Mouse (Mus musculus) cerebellum, adult (tissue): ENCODE measurements around the gene Gm17949.

Source experiments
- ATAC-seq: cut with Nextera tagmentation; 2 replicates; pipeline ENCODE4 v1.9.2; 2017; ENCODE audit warnings: mild to moderate bottlenecking, moderate library complexity, mixed read lengths; ENCODE audit not compliant: insufficient number of reproducible peaks, low FRiP score, low TSS enrichment

Gene Gm17949

GRCm38 (mm10) chr17:56989467-56990114, 21.7 kb upstream of the Gm17949 start:
- ATAC-seq: peak; percentile 83

DNA sequence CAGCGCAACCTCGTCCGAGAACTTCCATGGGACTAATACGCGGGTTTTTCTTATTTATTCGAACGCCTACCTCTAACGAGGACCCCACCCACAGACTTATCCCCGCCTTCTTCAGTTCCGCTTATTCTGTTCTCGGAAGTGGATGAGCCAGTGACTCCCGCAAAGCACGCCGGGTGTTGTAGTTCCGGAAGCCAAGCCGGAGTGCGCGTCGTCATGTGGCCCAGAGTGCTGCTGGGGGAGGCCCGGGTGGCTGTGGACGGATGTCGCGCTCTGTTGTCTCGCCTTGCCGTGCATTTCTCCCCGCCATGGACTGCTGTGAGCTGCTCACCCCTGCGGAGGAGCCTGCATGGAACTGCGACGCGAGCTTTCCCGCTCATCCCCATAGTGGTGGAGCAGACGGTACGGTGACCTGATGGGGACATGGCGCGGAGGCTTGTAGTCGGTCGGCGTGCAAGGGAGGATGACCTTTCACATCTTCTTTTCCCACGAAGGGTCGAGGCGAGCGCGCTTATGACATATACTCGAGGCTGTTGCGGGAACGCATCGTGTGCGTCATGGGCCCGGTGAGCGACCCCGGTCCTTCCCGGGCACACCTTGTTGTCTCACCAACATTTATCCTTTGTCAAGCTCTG, 21.0 kb upstream of the Gm17949 start, which contains the start of gene Clpp:
Gene Clpp (plus strand): TSS at position 191 of the 632 bp plus-strand sequence.
- ATAC-seq: peak; percentile 97

- ATAC-seq: no peak
Observed at GRCm38 (mm10) chr17:56990966-56991365, 20.3 kb upstream of the Gm17949 start.

DNA sequence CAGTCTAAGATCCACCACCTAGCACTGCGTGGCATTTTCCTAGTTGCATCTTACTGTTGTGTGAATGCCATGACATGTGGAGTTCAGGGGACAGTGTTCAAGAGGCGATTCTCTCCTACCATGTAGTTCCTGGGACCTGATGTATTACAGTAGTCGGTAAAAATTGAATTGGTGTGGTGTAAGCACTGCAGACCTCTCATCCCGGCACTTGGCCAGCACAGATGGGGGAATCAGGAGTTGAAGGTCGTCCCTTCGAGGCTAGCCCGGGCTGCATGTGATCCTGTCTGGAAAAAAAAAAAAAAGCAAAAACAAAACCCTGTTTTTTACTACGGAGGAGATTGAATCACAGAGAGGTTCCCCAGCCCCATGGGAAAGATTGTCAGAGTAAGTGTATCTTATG, 16.2 kb upstream of the Gm17949 start:
- no peak for ATAC-seq

DNA sequence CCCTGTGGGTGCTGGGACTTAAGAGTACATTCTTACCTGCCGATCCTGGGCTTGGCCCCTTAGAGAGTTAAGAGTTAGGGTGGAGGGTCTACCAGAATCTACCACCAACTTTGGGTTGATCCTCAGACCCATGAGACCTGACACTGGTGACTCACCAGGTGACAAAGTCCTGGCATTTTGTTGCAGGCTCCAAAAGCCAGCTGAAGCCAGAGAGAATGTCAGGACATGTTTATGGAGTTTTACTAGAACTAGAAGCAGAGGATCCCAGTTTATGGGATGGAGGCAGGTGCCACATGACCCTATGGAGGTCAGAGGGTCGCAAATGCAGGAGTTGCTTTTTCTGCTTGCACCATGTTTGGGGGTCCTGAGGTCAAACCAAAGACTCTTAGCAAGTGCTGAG, 14.8 kb upstream of the Gm17949 start:
- no peak for ATAC-seq

- peak; percentile 97 for ATAC-seq
Observed at GRCm38 (mm10) chr17:56997029-56997667, 14.1 kb upstream of the Gm17949 start, which contains the start of gene Alkbh7. Gene Alkbh7 (plus strand): TSS chr17:56997339.

GRCm38 (mm10) chr17:56999414-56999813, 11.9 kb upstream of the Gm17949 start:
- ATAC-seq: no peak

DNA sequence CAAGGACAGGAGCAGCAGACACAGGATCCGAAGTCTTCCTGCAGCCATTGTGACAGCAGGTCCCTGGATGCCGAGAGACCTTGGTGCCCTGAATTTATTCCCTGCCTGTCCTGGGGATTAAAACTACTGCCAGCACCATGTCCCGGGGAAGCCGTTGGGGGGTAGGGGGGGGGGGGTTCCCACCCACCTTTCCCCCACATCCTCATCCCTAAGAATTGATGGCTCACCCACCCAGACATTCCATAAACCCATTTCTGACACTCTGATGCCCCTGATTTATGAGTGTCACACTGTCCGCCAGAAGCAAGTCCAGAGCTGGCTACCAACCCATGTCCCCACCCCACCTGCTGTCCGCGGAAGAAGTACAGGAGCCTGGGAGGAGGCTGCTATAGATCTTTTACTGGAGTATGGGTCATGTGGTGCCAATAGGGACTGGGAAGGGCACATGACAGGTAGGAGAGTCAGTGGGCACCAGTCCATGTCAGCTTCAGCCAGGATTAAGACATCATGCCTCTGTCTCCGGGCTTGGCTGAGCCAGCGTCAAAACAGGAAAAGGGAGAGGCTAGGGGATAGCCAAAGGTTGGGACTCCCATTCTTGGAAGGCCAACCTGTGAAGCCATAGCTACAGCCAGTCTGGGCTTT, 11.2 kb upstream of the Gm17949 start, which contains the start of gene Pspn:
Gene Pspn (minus strand): TSS at position 51 of the 642 bp plus-strand sequence.
- no peak for ATAC-seq

- ATAC-seq: no peak
Observed at GRCm38 (mm10) chr17:57001228-57001627, 10.0 kb upstream of the Gm17949 start.

- no peak for ATAC-seq
Observed at GRCm38 (mm10) chr17:57003994-57004393, 7.3 kb upstream of the Gm17949 start.

DNA sequence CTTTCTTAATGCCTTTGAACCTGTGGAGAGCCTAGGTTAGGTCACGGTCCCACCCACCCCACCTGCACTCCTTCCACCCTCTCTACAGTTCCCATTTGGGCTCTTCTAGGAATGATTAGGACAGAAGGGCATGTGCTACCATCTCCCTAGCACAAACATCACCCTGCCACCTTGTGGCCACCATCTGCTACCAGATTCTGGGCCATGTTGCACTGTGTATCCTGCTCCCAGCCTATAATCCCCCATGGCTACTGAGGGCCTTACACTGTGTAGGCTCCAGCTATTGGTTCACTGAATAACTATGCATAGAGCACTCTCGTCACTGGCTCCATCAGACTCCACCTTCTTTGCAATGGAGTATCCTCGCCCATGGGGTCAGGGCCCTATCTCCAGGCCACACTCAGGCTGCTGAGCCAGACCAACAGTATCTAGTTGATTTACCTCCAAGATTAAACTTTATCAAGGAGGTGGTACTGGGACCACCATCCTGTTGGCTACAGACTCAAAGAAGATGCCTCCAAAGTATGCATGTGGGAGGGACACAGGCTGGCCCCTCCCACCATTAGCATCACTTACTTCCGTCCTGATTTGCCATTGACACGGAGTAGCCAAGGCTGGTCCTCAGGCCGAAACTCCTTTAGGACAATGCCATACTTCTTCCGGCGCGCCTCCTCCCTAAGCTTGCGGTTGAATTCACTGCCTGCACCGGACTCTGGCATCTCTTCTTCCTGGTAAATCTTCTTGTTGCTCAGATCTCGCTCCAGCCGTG, 3.9 kb upstream of the Gm17949 start:
- no peak for ATAC-seq

GRCm38 (mm10) chr17:57010911-57011235, 396 bp upstream of the Gm17949 start:
- ATAC-seq: peak; percentile 19; the same call in 1 of the 2 replicates

GRCm38 (mm10) chr17:57012245-57012795, 1.1 kb downstream of the Gm17949 start:
- ATAC-seq: no peak

DNA sequence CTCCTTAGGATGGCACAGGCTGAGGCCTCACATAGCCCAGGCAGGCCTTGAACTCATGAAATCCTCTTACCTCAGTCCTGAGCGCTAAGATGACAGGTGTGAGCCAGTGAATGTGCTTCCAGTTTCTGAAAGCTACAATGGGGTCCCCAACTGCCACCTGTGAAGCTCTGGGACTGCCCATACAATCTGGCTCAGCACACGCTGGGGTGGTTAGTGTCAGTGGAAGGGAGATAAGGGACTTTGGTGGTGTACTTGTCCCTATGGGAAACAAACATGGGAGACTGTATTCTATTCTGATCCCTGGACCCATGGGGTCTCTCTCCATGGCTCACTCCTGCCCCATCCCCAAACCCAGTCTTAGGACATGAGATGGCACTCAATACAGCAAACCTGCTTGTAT, 8.4 kb downstream of the Gm17949 start:
- ATAC-seq: no peak

GRCm38 (mm10) chr17:57020960-57021359, 9.7 kb downstream of the Gm17949 start:
- no peak for ATAC-seq

- ATAC-seq: no peak
Observed at GRCm38 (mm10) chr17:57027471-57027870, 16.2 kb downstream of the Gm17949 start.

GRCm38 (mm10) chr17:57029691-57030090, 18.4 kb downstream of the Gm17949 start:
- ATAC-seq: no peak

- no peak for ATAC-seq
Observed at GRCm38 (mm10) chr17:57030931-57031660, 19.8 kb downstream of the Gm17949 start, which contains the start of gene Khsrp. Gene Khsrp (minus strand): TSS chr17:57031522.
